Mouse (Mus musculus) forebrain, embryonic 16.5 days (tissue): ENCODE measurements around the gene Slc44a4. TPM values are rescaled to one million over a fixed set of nuclear protein-coding genes. Genes with fewer than 3 reads are reported as not detected.
"Not testable (repeated sequence)": the region's sequence is repeated elsewhere in the genome, so short reads cannot be mapped to it uniquely, and the experiment has no call there.

ENCODE experiments used
- ATAC-seq: fragments of 200-750 bp; cut with Nextera tagmentation; 2 replicates; pipeline ENCODE4 v1.8.0; 2017; ENCODE audit warnings: mild to moderate bottlenecking, moderate library complexity
- H3K27ac ChIP-seq: fragments of 300-500 bp; sonication (generic); 2 replicates; pipeline ENCODE4 v1.5.1; 2014; ENCODE audit warnings: low read length, control low read depth
- H3K27me3 ChIP-seq: fragments of 300-500 bp; sonication (generic); replicated peaks from 2 replicates; pipeline ENCODE4 v1.6.1; 2014; ENCODE audit warnings: low read length; ENCODE audit not compliant: control insufficient read depth, insufficient read depth
- H3K36me3 ChIP-seq: fragments of 300-500 bp; sonication (generic); 2 replicates; pipeline ENCODE4 v1.6.1; 2014; ENCODE audit not compliant: control insufficient read depth, insufficient read depth
- H3K4me1 ChIP-seq: fragments of 300-500 bp; sonication (generic); replicated peaks from 2 replicates; pipeline ENCODE4 v1.6.1; 2014; ENCODE audit warnings: low read length; ENCODE audit not compliant: control insufficient read depth, insufficient read depth
- H3K4me2 ChIP-seq: fragments of 300-500 bp; sonication (generic); 2 replicates; pipeline ENCODE4 v1.6.1; 2014; ENCODE audit warnings: mild to moderate bottlenecking, low read length, control low read depth
- H3K4me3 ChIP-seq: fragments of 300-500 bp; sonication (generic); replicated peaks from 2 replicates; pipeline ENCODE4 v1.5.1; 2014; ENCODE audit warnings: mild to moderate bottlenecking, low read length, control low read depth
- H3K9ac ChIP-seq: fragments of 300-500 bp; sonication (generic); replicated peaks from 2 replicates; pipeline ENCODE4 v1.6.1; 2014; ENCODE audit warnings: low read depth, low read length, control low read depth
- H3K9me3 ChIP-seq: fragments of 300-500 bp; sonication (generic); 2 replicates; pipeline ENCODE4 v1.6.1; 2016; ENCODE audit warnings: low read length; ENCODE audit not compliant: control insufficient read depth
- whole genome bisulfite sequencing: fragments of 180-500 bp; shearing (Covaris S2); extraction: QIAGEN DNeasy Blood & Tissue Kit; methylation state at CpG from one replicate; pipeline ENCODE4 v1.1.7; 2014; 5-methylcytosine and 5-hydroxymethylcytosine counted together
- polyA plus RNA-seq: library from polyadenylated mRNA; unstranded; fragments of >200 nt; fragmentation: Nextera tagmentation; extraction: Ambion mirVana; gene quantifications from 2 replicates; pipeline ENCODE4 v1.2.1, GENCODE M21; 2015

Slc44a4 gene
- polyA plus RNA-seq, 1 experiment from 2014 or later = 0.09 TPM

DNA sequence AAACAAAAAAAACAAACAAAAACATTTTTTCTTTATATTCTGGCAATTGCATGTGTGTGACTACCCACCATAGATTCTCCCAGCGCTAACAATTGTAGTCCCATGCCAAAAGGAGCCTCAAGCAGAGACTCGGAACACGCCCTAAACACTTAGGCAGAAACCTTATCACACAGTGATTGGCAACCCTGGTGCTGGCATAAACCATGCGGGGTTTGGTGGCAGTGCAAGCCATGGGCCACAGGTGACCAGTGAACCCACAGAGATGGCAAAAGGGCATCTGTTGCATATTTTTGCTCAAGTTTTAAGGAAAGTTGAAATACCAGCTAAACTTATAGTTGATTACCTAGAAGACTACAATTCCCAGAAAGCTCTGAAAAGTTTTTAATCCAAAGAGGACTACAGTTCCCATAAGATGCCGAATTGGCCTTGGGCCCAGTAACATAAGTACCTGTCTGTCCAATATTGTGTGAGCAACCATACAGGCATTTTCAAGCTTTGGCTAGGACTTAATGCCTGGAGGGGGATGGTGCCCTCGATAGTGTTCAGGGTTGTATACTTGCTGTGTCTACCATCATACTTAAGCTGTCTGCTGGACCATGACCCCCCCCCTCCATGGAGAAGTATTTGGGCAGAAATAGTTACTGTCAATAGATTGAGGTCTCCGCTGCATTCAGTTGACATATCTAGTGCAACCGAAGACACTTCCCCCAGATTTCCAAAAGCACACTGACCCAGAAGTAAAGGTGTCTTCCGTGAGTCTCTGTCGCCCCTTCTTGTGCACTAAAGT, 16.7 kb upstream of the Slc44a4 start:
- Histone ChIP-seq H3K9me3 (no peaks in the 10 kb centered on the region), H3K27ac (peak overlapping the region; percentile 94), H3K9ac (peak overlapping the region; percentile 98), H3K4me3 (peak overlapping the region; percentile 94), H3K27me3 (no peaks in the 10 kb centered on the region), H3K4me1 (peaks cover 46% of the 10 kb centered on the region), H3K36me3 (peaks cover 9% of the 10 kb centered on the region), H3K4me2 (peak overlapping the region; percentile 67)
- no peak for ATAC-seq
- 12% methylated on average over 10 of the region's 10 CpGs for WGBS

GRCm38 (mm10) chr17:34898160-34898586, 16.1 kb upstream of the Slc44a4 start, which contains the start of the genes C2 and Ehmt2:
C2 (minus strand) TSS chr17:34898265.
Ehmt2 (plus strand) TSS chr17:34898469.
- H3K4me2 ChIP-seq = peak within 1 kb of the TSS; percentile 75
- peaks cover 46% of the 10 kb centered on the region for H3K4me1 ChIP-seq
- no peaks in the 10 kb centered on the region for H3K9me3 ChIP-seq
- peak within 1 kb of the TSS; percentile 98 for H3K9ac ChIP-seq
- H3K36me3 ChIP-seq = peaks cover 13% of the 10 kb centered on the region
- 0% methylated on average over 32 of the region's 44 CpGs for WGBS
- peak within 1 kb of the TSS; percentile 94 for H3K27ac ChIP-seq
- peak; percentile 24 for ATAC-seq
- H3K4me3 ChIP-seq = peak within 1 kb of the TSS; percentile 94
- no peaks in the 10 kb centered on the region for H3K27me3 ChIP-seq

GRCm38 (mm10) chr17:34898706-34899052, 15.6 kb upstream of the Slc44a4 start:
- Histone ChIP-seq H3K4me3 (peak overlapping the region; percentile 94), H3K9ac (peak overlapping the region; percentile 98), H3K27ac (peak overlapping the region; percentile 94), H3K36me3 (peaks cover 13% of the 10 kb centered on the region), H3K27me3 (no peaks in the 10 kb centered on the region), H3K4me2 (peak overlapping the region; percentile 75), H3K4me1 (peaks cover 43% of the 10 kb centered on the region), H3K9me3 (no peaks in the 10 kb centered on the region)
- 2% methylated on average over 10 of the region's 47 CpGs for WGBS
- no peak for ATAC-seq

GRCm38 (mm10) chr17:34899053-34899889, 15.0 kb upstream of the Slc44a4 start:
- Histone ChIP-seq H3K9ac (peak overlapping the region; percentile 98), H3K27me3 (no peaks in the 10 kb centered on the region), H3K9me3 (no peaks in the 10 kb centered on the region), H3K4me1 (peaks cover 40% of the 10 kb centered on the region), H3K4me2 (peak overlapping the region; percentile 75), H3K4me3 (peak overlapping the region; percentile 94), H3K36me3 (peaks cover 13% of the 10 kb centered on the region), H3K27ac (peak overlapping the region; percentile 94)
- ATAC-seq = 0 out of 2 replicates have a peak, but pooled peaks have one; percentile 4
- WGBS = under 1% methylated on average over 40 of the region's 45 CpGs

DNA sequence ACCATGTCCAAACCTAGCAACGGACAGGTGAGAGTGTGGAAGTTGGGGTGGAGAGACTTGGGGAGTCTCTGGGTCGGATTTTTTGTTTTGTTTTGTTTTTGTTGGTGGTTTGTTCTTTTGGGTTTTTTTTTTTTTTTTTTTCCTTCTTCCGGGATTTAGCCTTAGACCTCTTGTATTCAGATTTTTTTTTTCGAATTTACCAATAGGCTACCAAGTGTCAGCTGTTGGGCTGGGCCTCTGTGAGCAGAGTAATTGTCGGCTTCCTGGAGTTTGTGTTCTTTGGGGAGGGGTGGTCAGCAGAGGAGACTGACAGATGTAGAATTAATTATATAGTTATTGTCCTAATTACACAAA, 14.4 kb upstream of the Slc44a4 start:
- Histone ChIP-seq H3K36me3 (peaks cover 13% of the 10 kb centered on the region), H3K4me3 (peak overlapping the region; percentile 94), H3K4me1 (peaks cover 40% of the 10 kb centered on the region), H3K27me3 (no peaks in the 10 kb centered on the region), H3K27ac (peak overlapping the region; percentile 94), H3K9me3 (no peaks in the 10 kb centered on the region), H3K4me2 (peak overlapping the region; percentile 75), H3K9ac (peak overlapping the region; percentile 98)
- 0% methylated on average over 5 of the region's 5 CpGs for WGBS
- ATAC-seq = no peak

DNA sequence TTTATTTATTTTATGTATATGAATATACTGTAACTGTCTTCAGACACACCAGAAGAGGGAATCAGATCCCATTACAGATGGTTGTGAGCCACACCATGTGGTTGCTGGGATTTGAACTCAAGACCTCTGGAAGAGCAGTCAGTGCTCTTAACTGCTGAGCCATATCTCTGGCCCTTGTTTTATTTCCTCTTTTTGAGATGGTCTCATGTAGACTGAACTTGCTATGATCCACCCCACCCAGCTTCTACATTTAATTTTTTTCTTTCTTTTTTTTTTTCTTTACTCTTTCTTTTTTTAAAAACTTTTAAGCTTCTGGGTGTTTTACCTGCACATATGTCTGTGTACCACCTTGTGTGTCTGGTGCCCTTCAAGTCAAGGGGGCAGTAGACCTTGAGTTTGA, 13.4 kb upstream of the Slc44a4 start:
- not testable (repeated sequence) for H3K9me3 ChIP-seq, H3K27me3 ChIP-seq, H3K4me3 ChIP-seq, H3K9ac ChIP-seq, H3K27ac ChIP-seq, ATAC-seq, H3K4me2 ChIP-seq
- H3K36me3 ChIP-seq = peaks cover 20% of the 10 kb centered on the region
- peaks cover 33% of the 10 kb centered on the region for H3K4me1 ChIP-seq

- not testable (repeated sequence) for H3K27me3 ChIP-seq, ATAC-seq, H3K4me3 ChIP-seq, H3K4me2 ChIP-seq, H3K9me3 ChIP-seq, H3K27ac ChIP-seq, H3K9ac ChIP-seq
- Histone ChIP-seq H3K36me3 (peaks cover 26% of the 10 kb centered on the region), H3K4me1 (peaks cover 22% of the 10 kb centered on the region)
- 93% methylated on average over 9 of the region's 10 CpGs for WGBS
These were observed 12.3 kb upstream of the Slc44a4 start for GRCm38 (mm10) chr17:34901948-34902347.

- Histone ChIP-seq H3K36me3 (peaks cover 35% of the 10 kb centered on the region), H3K27me3 (no peaks in the 10 kb centered on the region), H3K27ac (no peak overlapping the region), H3K4me1 (peaks cover 12% of the 10 kb centered on the region), H3K9me3 (no peaks in the 10 kb centered on the region), H3K9ac (no peak overlapping the region), H3K4me2 (no peak overlapping the region), H3K4me3 (no peak overlapping the region)
- 90% methylated on average over 9 of the region's 9 CpGs for WGBS
- ATAC-seq = no peak
These were observed 11.4 kb upstream of the Slc44a4 start for GRCm38 (mm10) chr17:34902895-34903294.

DNA sequence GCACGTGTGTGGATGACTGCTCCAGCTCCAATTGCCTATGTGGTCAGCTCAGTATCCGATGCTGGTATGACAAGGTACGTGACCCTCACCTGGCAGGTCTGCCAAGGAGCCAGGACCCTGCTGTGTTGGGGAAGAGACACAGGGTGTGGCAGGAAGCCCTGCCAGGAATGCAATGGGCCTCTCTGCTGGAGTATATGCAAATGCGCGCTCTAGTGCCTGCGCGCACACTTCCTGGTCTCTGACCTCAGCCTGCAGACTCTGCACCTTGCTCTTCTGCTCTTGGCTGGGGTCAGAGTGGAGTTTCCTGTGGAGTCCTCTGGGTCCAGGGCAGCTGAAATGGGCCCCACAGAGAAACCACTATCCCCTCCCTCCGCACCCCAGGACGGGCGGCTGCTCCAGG, 3.3 kb upstream of the Slc44a4 start:
- no peak overlapping the region for H3K9ac ChIP-seq
- no peak overlapping the region for H3K4me3 ChIP-seq
- 89% methylated on average over 10 of the region's 10 CpGs for WGBS
- no peak overlapping the region for H3K27ac ChIP-seq
- no peaks in the 10 kb centered on the region for H3K27me3 ChIP-seq
- no peaks in the 10 kb centered on the region for H3K4me1 ChIP-seq
- H3K9me3 ChIP-seq = no peaks in the 10 kb centered on the region
- no peak overlapping the region for H3K4me2 ChIP-seq
- ATAC-seq = no peak
- peaks cover 70% of the 10 kb centered on the region for H3K36me3 ChIP-seq
